Mouse (Mus musculus) mature B cell (primary cell): ENCODE results near the gene Smoc1.

Source experiments
- in situ Hi-C: fragments of 300-500 bp; cut with MboI; formaldehyde crosslinking; loops from 2 replicates; pipeline ENCODE4 v1.14.3; 2019

Smoc1 gene

DNA sequence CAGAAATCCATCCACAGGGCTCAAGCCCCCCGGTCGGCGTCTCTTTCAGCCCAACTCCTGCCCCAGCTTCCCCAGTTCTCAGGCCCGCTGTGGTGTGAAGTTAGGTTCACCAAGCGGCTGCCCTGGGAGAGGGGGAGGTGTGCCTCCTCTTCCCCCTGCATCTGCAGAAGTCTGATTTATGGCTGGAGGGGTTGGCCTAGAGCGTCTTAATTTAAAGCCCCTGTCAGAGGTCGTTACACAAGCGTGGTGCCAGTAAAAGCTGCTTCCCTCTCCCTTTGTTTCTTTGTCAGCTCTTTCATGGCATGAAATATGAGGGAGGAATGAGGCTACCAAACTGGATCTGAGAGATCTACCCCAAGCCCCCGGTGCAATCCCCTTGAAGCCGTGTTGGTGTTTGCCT, 139.5 kb downstream of the Smoc1 start:
- in situ Hi-C loops, result no loop called here

DNA sequence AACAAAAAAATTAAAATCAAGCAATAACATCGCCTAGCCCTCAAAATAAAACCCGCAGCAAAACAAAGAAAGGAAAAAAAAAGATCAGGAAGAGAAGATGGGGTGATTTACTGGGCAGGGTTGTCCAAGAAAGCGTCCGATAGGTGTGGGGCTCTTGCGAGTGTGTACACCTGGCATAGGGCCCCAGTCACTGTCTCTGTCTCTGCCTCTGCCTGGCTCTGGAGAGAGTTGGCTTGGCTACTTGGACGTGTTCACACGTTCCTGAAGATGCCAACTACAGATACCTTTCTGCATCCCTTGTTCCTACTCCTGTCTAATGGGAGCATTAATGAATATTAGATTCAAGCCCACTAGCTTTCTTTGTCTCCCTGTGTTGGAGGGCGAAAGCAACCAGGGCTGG, 140.0 kb downstream of the Smoc1 start:
- in situ Hi-C loops, result no loop called here

DNA sequence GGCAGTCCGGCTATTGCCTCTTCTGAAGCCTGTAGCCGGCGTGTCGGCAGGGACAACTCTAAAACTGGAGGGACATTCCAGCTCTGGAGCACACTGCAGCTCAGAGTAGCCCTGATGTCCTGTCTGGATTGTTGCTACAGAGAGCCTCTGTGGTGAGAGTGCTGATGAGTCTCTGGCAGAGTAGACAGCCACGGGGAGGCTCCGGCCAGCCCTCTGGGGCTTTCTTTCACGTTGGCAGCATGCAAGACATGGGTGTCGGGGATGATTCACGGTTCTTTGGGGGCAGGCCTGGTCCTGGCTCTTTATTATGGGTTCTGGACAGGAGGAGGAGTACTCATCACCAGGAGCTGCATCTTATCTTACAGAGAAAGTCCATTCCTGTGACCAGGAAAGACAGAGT, 140.5 kb downstream of the Smoc1 start:
- in situ Hi-C loops, result no loop called here

DNA sequence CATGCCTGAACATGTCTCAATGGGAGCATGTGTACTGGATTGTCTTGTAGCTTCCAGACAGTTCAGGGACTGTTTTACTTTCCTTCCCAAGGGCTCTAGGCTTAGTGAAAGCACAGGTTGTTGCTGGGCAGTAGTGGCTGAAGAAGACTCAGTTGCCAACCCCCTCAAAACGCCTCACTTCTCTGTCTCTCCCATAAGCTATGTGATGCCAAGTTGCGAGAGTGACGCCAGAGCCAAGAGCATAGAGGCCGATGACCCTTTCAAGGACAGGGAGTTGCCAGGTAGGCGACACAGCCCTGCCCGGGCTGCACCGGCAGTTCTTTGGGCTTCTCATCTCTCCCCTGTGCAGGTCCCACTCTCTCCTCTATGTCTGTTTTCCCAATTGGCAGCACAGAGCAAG, 141.4 kb downstream of the Smoc1 start:
- in situ Hi-C loops, result no loop called here

DNA sequence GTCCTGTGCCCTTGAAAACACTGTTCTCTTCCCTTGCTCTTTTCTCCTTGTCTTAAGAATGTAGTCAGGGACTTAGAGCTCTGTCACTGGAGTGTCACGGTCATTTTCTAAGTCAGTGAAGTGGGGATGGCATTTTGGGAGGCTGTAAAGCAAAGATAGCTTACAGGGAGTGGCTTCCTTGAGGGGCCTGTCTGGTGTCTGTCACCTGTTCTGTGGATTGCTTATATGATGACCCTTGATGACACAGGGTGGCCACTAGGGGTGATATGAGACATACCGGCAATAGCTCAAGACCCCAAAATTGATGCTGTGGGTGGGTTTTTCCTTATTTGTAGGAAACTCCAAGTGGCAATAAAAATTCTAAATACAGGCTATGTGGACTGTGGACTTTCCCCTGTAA, 141.9 kb downstream of the Smoc1 start:
- in situ Hi-C loops, result no loop called here

DNA sequence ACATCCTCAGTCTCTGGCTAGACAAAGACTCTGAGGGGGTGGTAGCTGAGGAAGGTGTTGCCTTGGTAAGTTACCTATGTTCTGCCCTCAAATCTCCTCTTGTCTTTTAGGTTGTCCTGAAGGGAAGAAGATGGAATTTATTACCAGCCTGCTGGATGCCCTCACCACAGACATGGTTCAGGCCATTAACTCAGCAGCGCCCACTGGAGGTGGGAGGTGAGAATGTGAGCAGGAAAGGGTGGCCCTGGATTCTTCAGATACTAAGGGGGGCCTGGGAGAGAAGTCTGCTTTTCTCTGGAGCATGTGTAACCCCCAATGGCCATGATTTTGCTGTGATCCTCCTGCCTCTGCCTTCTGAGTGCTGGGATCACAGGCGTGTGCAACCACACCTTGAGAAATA, 143.5 kb downstream of the Smoc1 start:
- in situ Hi-C loops, result no loop called here

DNA sequence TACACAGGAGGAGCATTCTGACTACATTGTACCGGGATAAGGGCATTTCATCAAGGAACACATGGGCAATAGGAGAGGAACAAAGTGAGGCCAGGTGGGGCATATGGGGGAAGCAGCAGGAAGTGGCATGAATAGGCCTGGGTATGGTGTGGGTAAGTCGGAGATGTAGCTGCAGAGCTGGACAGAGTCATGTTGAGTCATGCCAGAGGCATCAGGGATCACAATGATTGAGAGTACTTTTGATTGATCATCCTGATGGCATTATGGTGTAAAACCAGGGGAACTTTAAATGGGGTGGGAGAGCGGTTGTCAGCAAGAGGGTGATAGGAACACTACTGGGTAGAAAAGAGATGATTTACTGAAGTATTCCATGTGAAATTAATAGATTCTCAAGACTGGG, 146.4 kb downstream of the Smoc1 start:
- in situ Hi-C loops, result no loop called here

DNA sequence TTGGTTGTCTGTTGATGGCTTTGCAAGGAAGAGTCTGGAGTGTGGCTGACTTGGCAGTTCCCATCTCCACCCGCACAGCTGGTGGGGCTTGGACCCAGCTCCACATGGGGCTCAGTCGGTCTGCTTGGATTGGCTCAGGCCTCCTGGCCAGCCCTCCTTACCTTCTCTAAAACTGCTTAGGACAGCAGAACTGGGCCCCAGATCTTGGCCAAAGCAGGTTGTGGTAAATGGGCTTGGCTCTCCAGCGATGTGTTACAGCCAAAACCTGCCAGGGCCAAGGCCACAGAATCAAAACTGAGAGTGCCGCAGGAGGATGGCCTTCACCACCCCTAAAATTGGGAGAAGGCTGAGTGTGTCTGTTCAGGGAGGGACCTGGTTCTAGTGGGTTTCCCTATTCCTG, 147.3 kb downstream of the Smoc1 start:
- in situ Hi-C loops, result no loop called here

DNA sequence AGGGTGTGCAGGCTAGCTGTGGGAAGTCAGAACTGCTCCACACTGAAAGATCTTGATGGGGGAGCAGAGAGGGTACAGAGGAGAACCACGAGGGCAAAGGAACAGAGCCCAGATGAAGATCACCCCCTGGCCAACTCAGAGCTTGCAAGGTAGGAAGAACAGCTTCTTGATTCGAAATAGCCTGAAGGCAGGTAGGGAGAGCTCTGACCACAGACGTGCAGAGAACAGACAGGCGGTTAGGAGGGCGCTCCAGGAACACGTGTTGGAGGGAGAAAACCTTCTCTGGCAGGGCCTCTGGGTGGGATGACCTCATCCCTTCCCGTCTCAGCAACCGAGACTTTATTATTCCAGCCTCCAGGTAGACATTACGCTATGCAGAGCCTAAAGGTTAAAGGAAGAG, 148.6 kb downstream of the Smoc1 start:
- in situ Hi-C loops, result no loop called here

DNA sequence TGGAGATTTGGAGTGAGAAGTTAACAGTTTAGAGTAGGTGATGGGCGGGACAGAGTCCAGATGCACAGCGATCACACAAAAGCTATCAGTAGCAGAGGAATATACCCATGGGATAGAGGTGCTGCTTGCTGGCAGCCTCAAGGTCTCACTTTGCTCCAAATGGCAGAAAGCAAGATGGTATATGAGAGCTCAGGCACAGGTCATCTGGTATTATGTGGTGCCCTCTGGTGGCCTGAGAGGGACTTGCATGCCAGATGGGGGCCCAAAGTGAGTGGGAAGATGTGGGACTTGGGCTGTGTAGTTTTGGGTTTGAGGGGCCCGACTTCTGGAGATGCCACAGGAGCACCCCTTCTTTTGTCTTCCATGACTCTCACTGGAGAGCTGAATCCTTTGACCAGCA, 155.5 kb downstream of the Smoc1 start:
- in situ Hi-C loops, result loop anchor here (5.0 kb wide), 1 partner anchor 205 kb away; no protein-coding TSS in a partner anchor

DNA sequence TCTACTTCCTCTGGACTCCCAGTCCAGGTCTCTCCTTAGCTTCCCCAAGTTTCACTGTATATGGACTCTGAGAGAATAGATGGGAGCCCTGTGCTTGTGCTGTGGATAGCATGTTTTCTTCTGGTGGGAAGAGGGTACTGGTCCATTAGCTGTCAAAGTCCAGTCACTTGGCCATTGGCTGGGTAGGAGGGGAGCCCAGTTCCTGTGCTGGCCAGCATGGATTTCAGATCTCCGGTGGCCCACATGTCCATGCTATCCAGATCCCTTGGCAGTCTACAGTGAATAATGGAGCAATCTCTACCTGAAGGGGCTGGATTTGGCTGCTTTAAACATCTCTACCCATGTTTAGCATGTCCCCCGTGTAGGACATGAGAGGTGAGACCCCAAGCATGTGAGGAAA, 158.4 kb downstream of the Smoc1 start:
- in situ Hi-C loops, result loop anchor here (5.0 kb wide), 1 partner anchor 208 kb away; no protein-coding TSS in a partner anchor

DNA sequence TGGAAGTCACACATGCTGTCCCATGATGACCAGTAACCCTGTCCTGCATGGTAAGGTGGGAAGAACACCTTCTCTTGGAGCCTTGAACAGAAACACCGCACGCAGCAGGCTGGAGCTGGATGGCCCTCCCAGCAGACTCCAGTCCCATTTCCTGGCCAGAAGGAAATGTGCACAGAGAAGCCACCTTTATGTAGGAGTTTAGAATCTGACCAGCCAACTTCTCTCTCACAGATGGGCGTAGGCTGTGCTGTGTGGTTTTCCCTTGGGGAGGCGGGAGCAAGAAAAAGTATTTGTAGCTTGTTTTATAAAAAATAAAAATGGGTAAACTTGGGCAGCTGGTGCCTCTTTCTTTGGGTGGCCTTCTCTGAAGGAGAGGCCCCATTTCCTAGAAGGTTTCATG, 159.5 kb downstream of the Smoc1 start:
- in situ Hi-C loops, result no loop called here

DNA sequence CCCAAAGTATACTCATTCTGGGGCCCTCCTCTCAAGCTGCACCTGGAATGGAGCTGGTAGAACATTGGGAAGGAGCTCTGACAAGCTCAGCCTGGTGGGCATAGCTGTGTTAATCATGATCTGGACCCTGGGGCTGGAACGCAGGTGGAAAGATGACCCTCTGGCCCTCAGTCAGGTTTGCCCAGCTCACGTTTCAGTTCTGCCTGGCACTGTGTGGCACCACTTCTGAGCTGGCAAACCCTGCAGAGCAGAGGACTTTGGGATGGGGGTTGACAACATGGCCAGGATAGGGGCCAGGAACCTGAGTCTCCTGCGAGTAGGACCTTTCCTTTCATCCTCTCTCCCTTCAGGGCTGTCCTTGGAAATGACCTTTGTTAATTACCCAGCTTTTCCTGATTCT, 160.1 kb downstream of the Smoc1 start:
- in situ Hi-C loops, result no loop called here

DNA sequence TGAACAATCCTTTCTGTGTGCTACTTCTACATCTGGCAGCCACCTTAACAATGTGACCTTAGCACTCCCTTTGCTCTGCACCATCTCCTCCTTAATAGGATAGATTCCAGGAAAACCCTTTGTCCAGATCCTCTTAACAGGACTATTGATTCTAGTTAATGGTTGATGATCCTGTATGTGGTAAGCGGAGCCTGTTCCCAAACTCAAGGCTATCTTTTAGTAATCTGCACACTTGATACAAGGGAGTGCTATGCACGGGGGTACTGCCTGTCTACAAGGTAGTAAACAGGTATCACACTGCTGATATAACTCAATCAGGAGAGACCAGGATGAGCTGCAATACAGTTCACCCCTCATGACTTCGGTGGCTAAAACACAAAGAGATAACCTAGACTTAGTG, 161.8 kb downstream of the Smoc1 start:
- in situ Hi-C loops, result no loop called here

DNA sequence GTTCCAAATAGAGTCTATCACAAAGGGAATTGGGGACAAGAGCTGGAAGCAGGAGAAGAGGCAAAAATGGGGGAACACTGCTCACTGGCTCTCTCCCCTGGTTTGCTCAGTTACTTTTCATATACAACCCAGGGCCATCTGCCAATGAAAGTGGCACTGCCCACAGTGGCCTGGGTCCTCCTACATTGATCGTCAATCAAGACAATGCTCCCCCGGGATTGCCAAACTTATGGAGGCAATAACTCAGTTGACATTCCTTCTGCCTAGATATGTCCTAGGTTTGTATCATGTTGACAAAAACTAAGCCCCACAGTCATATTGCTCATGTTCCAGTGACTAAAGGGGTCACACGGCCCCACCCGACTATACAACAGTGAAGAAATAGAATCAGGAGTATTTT, 162.4 kb downstream of the Smoc1 start:
- in situ Hi-C loops, result no loop called here

DNA sequence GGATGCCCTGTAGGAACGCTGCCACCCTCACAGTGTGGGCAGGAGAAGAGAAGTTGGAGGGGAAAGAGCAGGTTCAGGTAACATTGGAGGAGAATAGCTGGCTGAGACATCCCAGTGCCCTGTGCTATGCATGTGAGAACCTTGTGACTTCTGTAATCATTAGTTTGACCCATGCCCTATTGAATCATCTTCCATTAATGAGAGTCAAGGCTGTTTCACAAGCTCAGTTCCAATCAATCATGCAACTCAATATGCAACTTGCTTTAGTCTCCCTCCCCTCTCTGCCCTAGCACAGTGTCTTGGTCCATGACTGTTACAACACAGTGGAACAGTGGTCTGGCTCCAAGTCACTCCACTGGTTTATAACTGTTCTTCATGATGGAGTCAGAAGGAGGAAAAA, 163.0 kb downstream of the Smoc1 start:
- in situ Hi-C loops, result no loop called here

DNA sequence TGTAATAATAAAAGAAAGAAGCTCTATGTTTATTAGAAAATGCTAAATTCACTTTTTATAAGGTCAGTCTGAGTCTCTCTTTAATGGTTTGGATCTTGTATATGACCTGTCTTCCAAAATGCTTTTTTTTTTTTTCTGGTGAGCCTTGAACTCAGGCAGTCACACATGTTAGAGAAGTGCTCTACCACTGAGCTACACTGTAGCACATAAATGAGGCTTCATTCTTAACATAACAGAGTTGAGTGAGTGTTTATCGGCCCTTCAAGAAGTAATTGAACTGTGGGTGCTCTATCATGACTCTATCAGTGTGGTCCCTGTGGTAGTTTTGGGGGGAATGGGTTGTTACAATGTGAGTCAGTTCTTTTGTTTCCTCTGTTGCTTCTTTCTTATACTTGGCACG, 167.4 kb downstream of the Smoc1 start:
- in situ Hi-C loops, result no loop called here

DNA sequence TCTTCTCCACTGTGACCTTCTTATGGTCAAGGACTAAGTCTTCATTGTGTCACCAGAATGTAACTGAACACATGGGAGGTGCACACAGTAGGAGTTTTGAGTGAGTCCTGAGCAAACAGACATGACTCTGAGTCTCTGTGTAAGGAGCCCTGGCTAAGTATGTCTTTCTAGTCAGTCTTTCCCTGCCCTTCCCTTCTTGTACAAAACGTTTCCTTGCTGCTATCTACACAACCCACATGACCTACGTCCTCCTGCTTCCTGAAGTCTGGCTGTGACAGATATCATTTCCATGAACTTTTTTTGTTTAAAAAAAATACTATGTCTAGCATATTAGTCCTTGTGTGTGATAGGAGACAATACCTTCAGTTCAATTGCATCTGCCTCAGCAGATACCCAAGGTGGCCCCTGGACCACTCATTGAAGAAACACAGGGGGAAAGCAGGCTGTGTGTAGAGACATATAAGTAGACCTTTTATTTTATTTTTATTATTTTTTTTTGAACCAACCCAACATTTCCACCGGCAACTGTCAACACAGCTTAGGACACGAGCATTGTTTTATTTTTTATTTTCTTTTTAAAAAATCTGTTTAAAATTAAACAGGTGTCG, 171.0 kb downstream of the Smoc1 start:
- in situ Hi-C loops, result no loop called here

DNA sequence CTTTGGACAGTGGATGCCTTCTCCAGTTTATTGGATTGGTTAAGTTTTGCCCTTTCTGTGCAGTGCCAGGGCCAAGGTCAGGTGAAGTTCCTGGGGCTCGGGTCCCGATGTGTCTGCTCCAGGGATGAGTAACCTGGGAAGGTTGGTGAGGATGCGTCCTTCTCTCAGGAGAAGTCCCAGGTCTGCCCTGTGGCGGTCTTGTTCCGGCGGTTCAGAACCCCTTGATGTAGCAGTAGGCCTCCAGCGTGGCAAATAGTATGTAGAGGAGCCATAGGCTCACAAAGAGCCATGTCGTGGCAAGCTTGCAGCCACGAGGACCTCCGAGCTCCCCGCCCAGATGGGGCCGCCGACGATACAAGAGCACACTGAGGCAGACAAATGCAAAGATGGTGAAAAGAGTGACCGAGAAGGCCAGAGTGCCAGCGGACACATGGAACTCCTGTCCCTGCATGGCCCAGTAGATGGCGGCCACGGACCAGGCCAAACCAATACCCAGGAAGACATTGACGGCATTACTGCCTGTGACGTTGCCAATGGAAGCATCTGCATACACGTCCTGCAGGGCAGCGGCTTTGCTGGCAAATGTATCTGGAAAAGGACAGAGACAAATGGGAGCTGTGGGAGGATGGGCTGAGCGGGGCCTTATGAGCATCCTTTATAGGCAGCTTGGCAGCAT, 172.8 kb downstream of the Smoc1 start:
- in situ Hi-C loops, result no loop called here

DNA sequence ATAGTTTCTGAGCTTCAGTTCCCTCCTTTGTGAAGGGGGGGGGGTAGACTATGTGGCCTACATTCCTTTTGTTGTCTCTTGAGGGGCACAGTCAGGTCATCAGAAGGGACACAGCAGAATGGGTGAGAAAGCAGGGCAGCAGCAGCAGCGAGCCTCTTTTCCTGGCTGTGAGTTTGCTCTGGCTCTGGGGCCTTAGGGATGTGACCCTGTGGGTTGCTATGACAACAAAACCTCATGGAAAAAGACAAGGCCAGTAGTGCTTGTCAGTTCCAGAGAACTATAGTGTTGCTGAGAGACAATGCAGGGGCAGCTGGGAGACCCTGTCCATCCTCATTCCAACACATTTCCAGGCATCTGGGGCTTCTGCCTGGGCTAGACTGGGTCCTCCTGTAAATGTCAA, 176.6 kb downstream of the Smoc1 start:
- in situ Hi-C loops, result no loop called here

DNA sequence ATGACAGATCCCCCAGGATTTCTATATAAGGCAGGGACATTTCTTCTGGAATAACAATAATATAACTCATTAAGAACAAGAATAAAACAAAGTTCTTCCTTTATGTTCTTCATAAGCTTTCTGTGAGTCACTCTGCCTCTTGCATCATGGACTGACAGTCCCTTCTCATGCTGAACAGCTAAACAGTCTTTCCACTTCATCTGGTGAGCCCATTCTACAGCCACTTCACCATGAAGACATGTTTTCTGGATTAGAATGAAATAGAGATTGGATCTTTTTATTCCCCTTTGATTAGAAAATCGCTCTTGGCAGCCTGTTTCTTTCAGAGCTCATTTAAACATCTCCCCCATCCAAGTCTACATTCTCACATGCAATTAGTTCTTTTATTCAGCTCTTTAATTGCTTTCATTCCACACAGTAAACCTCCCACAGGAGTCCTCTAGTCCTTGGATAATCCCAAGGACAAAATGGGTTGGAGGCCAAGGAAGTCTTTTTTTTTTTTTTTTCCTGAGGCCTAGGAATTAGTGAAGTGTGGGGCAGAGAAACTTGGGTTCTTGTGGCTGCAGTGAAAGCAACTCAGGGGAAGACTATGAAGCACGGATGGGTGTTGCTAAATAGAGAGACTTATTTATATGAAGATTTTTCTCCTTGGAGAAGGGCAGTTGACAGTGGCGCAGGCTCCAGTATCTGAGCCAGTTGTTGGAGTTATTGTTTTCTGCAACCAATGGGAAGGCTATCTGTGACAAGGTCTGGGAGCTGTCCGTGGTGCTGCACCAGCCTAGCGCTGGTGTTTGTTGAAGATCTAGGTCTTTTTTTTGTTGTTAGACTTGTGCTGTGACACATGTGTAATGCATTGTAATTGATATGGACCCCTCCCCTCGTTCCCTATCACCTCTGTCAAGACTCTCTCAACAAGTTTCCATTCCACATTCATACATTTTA, 179.3 kb downstream of the Smoc1 start:
- in situ Hi-C loops, result no loop called here

DNA sequence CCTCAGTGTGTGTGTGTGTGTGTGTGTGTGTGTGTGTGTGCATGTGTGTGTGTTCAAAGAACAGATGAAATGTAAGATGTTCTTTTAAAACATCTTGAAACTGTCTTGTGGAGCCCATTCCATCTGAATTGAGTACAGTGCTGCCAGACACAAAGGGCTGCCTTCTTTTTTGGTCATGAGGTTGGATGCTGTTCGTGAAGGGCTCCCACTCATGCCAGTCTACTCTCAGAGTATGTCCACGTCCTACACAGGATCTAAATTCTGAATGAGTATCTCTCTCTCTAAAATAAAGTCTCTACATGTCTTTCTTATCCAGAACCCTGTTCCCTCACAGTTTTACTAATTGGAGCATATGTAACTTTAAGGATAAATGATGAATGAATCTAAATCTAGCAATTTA, 182.0 kb downstream of the Smoc1 start:
- in situ Hi-C loops, result no loop called here

DNA sequence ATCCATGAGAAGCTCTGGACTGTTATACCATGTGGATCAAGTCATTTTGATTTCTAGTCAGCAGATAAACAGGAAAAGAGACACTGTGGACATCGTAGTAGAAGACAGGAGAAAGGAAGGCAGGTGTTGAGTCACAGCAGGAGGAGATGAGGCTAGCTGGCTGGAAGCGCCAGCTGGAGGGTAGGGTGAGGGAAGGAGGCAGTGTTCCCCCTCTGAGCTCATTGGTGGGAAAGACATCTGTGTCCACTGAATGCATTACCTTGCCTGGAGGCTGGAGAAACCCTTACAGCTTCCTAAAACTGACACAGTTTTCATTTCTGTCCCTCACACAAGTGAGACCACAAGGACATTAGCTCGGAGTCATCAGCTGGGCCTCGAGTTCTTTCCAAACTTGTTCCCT, 192.7 kb downstream of the Smoc1 start:
- in situ Hi-C loops, result no loop called here
